Mouse (Mus musculus): Measurements from ENCODE around the gene Inf2. TPM values are rescaled to one million over a fixed set of nuclear protein-coding genes. Genes with fewer than 3 reads are reported as not detected.
A peak's percentile ranks its signal among the peaks of the same experiment; 100 is the strongest.

Inf2 gene
- total RNA-seq, 2 experiments from 2014 or later, result 131 to 151 TPM

DNA sequence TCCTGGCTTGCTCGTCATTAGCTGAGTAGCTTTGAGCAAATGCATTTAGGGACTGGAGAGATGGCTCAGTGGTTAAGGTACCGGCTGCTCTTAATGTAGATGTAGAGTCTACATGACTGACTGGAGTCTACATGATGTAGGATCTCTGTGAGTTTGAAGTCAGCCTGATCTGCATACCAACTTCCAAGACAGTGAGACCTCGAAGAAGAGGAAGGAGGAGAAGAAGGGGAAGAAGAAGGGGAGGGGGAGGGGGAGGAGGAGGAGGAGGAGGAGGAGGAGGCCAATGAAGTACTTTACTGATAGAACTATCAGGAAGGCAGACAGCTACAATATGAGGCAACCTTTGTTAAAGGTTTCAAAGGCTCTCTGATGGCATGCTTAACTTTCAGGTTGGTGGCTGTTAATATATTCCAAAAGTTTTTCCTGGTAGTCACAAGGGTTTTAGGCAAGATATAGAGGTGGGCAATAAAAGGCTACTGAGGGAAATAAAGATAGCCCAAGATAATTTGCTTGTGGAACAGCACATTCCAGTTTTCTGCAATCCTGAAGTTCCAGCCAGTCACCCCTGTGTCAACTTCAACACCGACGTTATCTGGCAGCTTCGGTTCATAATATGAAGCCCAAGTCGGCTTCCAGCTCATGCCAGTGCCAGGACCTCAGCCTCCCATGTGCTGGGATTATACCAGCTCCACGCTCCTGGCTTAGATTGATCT, 13.2 kb upstream of the Inf2 start:
- peak overlapping the region; percentile 41 for H3K27ac ChIP-seq
- intact Hi-C loops (cut with DNase I), result no loop called here
- no peak overlapping the region for H3K4me3 ChIP-seq
- DNase-seq (ENCODE audit: extremely low spot score in 1 of 2, low spot score in 2 of 2), result no peak
- TF ChIP-seq CTCF (IDR thresholded peaks at IDR 0.05), result no peak

DNA sequence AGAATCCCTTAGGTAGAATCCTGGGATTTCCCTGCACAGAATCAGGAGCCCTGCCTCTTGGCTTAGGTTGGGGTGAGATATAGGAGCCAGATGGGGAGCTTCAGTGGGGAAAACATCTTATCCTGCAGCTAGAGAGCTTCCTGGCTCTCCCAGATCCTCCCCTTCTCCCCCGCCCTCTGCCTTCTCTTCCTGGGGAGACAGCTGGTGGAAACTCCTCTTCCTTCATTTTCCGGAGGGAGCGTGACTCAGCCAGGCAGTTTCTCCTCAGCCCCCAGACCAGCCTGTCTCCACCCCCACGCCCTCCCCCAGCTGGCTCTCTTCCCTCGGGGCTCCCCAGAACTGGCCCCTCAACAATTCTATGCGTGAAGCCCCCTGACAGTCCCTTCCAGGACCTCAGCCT, 12.2 kb upstream of the Inf2 start:
- DNase-seq (ENCODE audit: extremely low spot score in 1 of 2, low spot score in 2 of 2), result peak; percentile 63 to 81
- intact Hi-C loops (cut with DNase I), result loop anchor here (1.0 kb wide), 2 partner anchors 19 to 41 kb away; no protein-coding TSS in a partner anchor

DNA sequence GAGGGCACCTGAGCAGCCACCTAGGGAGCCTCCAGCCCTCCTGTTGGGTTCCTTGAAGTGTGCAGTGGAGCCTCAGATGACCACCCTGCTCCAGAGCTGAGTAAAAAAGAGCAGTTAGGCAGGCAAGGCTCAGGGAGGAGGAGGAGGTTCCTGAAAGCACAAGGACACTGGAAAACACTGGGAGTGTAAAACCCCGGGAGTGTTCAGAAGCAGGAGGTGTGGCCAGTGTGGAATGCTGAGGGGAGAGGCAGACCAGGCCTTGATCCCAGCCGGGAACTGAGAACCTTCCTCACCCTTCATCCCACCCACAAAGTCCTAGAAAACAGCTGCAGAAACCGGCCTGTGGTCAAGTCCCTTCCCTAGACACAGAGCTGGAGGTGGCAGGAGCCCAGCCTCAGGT, 11.8 kb upstream of the Inf2 start:
- intact Hi-C loops (cut with DNase I), result loop anchor here (1.0 kb wide), 2 partner anchors 19 to 41 kb away; no protein-coding TSS in a partner anchor
- Histone ChIP-seq H3K4me3 (no peak overlapping the region), H3K27ac (peak overlapping the region; percentile 76)
- DNase-seq (ENCODE audit: extremely low spot score in 1 of 2, low spot score in 2 of 2), result no peak
- TF ChIP-seq CTCF (IDR thresholded peaks at IDR 0.05), result no peak

More for the DNA sequence above, 12.2 kb upstream of the Inf2 start:
- TF ChIP-seq CTCF (IDR thresholded peaks at IDR 0.05), result no peak
- Histone ChIP-seq H3K27ac (peak overlapping the region; percentile 76), H3K4me3 (no peak overlapping the region)

DNA sequence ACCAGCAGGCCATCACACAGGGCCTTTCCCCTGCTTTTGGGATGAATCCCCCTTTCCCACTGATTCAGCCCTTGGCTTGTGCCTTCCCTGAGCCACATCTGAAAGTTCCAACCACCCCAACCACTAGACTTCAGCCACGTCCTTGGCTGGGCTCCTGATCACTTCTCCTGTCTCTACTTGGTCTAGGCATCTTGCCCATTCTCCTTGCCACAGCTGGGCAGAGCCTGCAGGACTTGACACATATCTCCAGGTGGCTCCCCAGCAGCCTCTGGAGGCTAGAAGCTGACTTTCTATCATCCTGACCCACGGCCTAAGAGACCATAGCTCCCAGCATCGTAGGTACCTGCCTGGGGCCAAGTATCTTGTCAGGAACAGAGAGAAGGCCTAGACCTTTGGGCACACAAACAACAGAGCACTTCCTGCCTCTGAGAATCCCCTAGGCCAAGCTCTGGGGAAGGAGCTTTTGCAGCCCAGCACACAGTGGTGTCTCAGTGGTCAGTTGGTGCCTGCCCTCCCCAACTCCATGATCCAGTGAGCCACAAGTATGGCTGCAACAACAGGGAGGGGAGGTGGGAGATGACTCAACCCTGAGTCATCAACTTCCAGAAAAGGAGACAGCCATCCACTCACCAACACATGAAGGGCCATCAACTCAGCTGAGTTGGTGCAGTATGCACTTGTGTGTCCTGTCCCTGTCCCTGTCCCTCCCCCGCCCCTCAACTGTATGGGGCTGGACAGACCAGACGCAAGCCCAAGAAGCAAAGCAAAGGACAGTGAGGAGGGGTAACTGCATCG, 10.1 kb upstream of the Inf2 start:
- intact Hi-C loops (cut with DNase I), result no loop called here
- no peak for TF ChIP-seq CTCF (IDR thresholded peaks at IDR 0.05)
- no peak overlapping the region for H3K4me3 ChIP-seq
- no peak for DNase-seq (ENCODE audit: extremely low spot score in 1 of 2, low spot score in 2 of 2)
- H3K27ac ChIP-seq, result no peak overlapping the region

- Histone ChIP-seq H3K27ac (no peak overlapping the region), H3K4me3 (no peak overlapping the region)
- intact Hi-C loops (cut with DNase I), result no loop called here
- TF ChIP-seq CTCF (IDR thresholded peaks at IDR 0.05), result no peak
- DNase-seq (ENCODE audit: extremely low spot score in 1 of 2, low spot score in 2 of 2), result no peak
Observed at GRCm38 (mm10) chr12:112579430-112579829, 9.2 kb upstream of the Inf2 start.

GRCm38 (mm10) chr12:112579926-112580325, 8.7 kb upstream of the Inf2 start:
- intact Hi-C loops (cut with DNase I), result no loop called here
- TF ChIP-seq CTCF (IDR thresholded peaks at IDR 0.05), result no peak
- Histone ChIP-seq H3K4me3 (no peak overlapping the region), H3K27ac (no peak overlapping the region)
- no peak for DNase-seq (ENCODE audit: extremely low spot score in 1 of 2, low spot score in 2 of 2)

GRCm38 (mm10) chr12:112581113-112581512, 7.5 kb upstream of the Inf2 start:
- Histone ChIP-seq H3K4me3 (no peak overlapping the region), H3K27ac (no peak overlapping the region)
- intact Hi-C loops (cut with DNase I), result no loop called here
- no peak for TF ChIP-seq CTCF (IDR thresholded peaks at IDR 0.05)
- no peak for DNase-seq (ENCODE audit: extremely low spot score in 1 of 2, low spot score in 2 of 2)

- intact Hi-C loops (cut with DNase I), result no loop called here
- no peak overlapping the region for H3K27ac ChIP-seq
Observed at GRCm38 (mm10) chr12:112584954-112585353, 3.6 kb upstream of the Inf2 start.

DNA sequence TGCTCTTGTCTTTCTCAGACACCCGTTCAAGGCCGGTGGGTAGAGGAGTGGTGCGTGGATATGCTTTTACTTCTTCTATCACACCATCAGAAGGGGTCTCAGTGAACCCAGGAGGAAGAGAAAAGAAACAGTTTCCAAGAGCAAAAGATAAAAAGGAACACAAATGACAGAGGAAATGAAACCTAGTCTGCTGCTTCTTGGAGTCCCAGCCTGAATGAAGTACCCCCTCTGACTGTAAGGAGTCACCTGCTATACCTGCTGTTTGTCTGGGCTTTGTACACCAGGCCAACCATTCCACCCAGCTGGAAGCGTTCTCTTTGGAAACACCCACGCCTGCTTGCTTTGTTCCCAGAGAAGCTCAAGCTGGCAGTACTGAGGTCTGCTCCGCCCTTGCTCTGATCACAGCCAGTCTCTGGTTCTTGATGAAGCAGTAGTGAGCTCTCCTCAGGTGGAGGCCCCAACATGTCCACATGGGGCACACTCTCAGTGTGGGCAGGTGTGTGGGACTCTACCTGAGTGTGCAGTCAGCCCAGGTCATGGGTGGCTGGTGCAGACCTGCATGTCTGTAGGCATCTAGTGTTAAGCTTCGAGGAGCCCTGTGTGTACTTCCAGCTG, 2.6 kb upstream of the Inf2 start:
- intact Hi-C loops (cut with DNase I), result no loop called here
- DNase-seq (ENCODE audit: extremely low spot score in 1 of 2, low spot score in 2 of 2), result peak; percentile 59 to 60
- Histone ChIP-seq H3K4me3 (no peak overlapping the region), H3K27ac (no peak overlapping the region; the same call in 1 of the 2 replicates)
- no peak; the same call in none of the 2 replicates for TF ChIP-seq CTCF (IDR thresholded peaks at IDR 0.05)

More at GRCm38 (mm10) chr12:112584954-112585353, 3.6 kb upstream of the Inf2 start:
- no peak for TF ChIP-seq CTCF (IDR thresholded peaks at IDR 0.05)
- H3K4me3 ChIP-seq, result no peak overlapping the region
- DNase-seq (ENCODE audit: extremely low spot score in 1 of 2, low spot score in 2 of 2), result no peak

DNA sequence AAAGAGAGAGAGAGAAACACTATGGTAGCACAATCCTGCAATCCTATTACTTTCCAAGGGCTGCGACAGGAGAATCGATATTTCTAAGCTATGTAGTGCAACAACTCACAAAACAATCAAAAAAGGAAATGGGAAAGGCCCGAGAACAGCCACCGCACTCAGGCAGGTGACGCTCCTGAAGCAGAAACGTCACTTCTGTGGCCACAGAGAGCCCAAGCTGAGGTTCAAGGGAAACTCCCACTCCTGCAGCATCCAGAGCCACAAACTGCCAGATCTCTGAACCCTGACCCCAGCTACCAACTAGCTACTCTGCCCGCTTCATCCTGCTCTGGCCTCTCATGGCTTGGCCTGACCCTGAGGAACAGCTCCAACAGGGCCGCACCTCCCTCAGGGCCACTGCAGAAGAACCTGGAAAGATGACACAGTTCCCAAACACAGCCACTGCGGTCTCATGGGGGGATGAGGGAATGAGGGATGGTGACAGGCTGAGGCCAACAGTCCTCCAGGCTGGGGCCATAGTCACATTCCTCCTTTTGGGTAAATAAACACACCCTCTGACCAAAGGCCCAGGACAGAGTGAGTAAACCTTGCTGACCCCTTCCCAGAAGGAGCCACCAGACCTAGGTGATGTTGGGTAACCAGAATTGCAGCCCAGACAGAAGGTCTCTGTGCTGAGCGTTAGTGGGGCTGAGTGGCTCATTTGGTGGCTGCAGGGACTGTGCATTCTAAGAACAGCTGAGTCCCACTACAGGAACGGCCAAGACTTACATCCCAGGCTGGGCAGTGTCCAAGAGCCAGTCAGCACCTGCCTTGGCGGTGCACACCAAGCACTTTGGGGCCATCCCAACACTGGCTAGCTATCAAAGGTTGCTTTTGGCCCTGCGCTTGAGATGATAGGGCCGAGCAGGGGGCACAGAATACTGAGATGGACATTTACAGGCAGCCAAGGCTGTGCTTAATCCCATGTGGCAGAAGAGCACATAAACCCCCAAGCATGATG, 1.2 kb upstream of the Inf2 start:
- intact Hi-C loops (cut with DNase I), result no loop called here

More for the DNA sequence above, 1.2 kb upstream of the Inf2 start:
- Histone ChIP-seq H3K27ac (peak overlapping the region; percentile 78; the same call in 1 of the 2 replicates), H3K4me3 (no peak overlapping the region)
- TF ChIP-seq CTCF (IDR thresholded peaks at IDR 0.05), result no peak
- no peak for DNase-seq (ENCODE audit: extremely low spot score in 1 of 2, low spot score in 2 of 2)

Measured in left cerebral cortex, adult 2 months (tissue).